In the genomic region with DNA sequence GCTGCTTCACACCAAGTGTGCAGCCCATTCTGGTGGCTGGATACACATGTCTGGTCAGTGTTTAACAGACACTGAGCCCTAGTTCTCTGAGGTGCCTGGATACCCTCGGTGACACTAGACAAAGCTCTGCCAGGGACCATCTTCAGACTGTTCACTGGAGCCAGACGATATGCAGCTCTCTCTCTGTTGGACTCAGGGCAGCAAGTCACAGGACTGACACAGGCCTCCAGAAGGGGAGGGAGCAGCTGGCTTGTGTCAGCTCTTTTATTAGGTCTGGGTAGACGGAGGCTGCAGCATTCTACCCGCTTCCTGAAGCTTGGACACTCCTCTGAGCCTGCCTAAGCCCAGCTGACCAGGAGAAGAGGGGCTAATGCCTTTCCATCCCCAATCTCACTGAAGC, we compare ENCODE assay signal across 10 mouse cellular contexts. TPM values are rescaled to one million over a fixed set of nuclear protein-coding genes. Genes with fewer than 3 reads are reported as not detected.
DNase-seq lines count a peak whose midpoint lies in the region; ATAC-seq and TF ChIP-seq lines count a peak whose summit lies in the region.
"Had no signal": no experiment of that assay in that cellular context is flagged by ENCODE, and none has a peak within 500 bp of the region (broad histone marks: within the 10 kb centered on the region; RNA-seq: fewer than 3 reads in every experiment).

No protein-coding gene starts in this region.

- H3K9ac ChIP-seq in heart, postnatal 0 days (replicated peaks; ENCODE audit: low read depth, low read length): peak overlapping the region; percentile 1; the same call in 1 of the 2 replicates
- H3K9ac ChIP-seq in kidney, embryonic 15.5 days: 0 out of 2 replicates have a peak overlapping the region, but pooled peaks have one; percentile 17
- H3K9ac ChIP-seq: forebrain, postnatal 0 days; limb, embryonic 15.5 days had no signal

- no peaks in the 10 kb centered on the region for H3K27me3 ChIP-seq in heart, postnatal 0 days (ENCODE audit: control insufficient read depth, insufficient read depth, low read length)
- H3K27me3 ChIP-seq in kidney, embryonic 15.5 days: no peaks in the 10 kb centered on the region
- H3K27me3 ChIP-seq: limb, embryonic 15.5 days had no signal

- ATAC-seq in heart, postnatal 0 days (ENCODE audit: insufficient read depth, low read depth): 0 out of 2 replicates have a peak, but pooled peaks have one; percentile 36
- ATAC-seq in kidney, embryonic 15.5 days (replicated peaks; ENCODE audit: low FRiP score): peak; percentile 79
- ATAC-seq: forebrain, postnatal 0 days had no signal

- no peaks in the 10 kb centered on the region for H3K9me3 ChIP-seq in heart, postnatal 0 days (replicated peaks; ENCODE audit: control insufficient read depth, low read length)
- H3K9me3 ChIP-seq in kidney, embryonic 15.5 days (replicated peaks): no peaks in the 10 kb centered on the region
- H3K9me3 ChIP-seq: limb, embryonic 15.5 days had no signal

- H3K27ac ChIP-seq in heart, postnatal 0 days (ENCODE audit: low read depth): peak overlapping the region; percentile 67; the same call in 1 of the 2 replicates
- peak overlapping the region; percentile 81 for H3K27ac ChIP-seq in kidney, embryonic 15.5 days
- H3K27ac ChIP-seq: limb, embryonic 15.5 days had no signal

- 15% methylated on average over 4 of the region's 4 CpGs for WGBS in heart, postnatal 0 days
- WGBS in kidney, embryonic 15.5 days: 19% methylated on average over 4 of the region's 4 CpGs

- H3K4me2 ChIP-seq in heart, postnatal 0 days (ENCODE audit: low read depth, low read length): no peak overlapping the region
- H3K4me2 ChIP-seq in kidney, embryonic 15.5 days: no peak overlapping the region
- H3K4me2 ChIP-seq: limb, embryonic 15.5 days had no signal

- no peak for TF ChIP-seq CTCF in heart, postnatal 0 days (IDR thresholded peaks at IDR 0.05; ENCODE audit: low read depth)

- H3K4me3 ChIP-seq in heart, postnatal 0 days (ENCODE audit: low read depth, low read length): no peak overlapping the region
- no peak overlapping the region for H3K4me3 ChIP-seq in kidney, embryonic 15.5 days (replicated peaks)
- H3K4me3 ChIP-seq: limb, embryonic 15.5 days had no signal

- DNase-seq in embryo, embryonic 10 days (ENCODE audit: low spot score): peak; percentile 49
- DNase-seq in embryo, embryonic 9.5 days (ENCODE audit: extremely low spot score): no peak
- DNase-seq in MN1 (ENCODE audit: low spot score): peak; percentile 57
- DNase-seq in heart, postnatal 0 days (ENCODE audit: low spot score): no peak
- no peak for DNase-seq in cerebellum, adult 8-10 months
- DNase-seq in spleen, postnatal 4 days (ENCODE audit: low spot score in 2 of 2): no peak
- DNase-seq in spleen, adult 18-20 months: no peak
- DNase-seq: forebrain, postnatal 0 days had no signal

- H3K4me1 ChIP-seq in heart, postnatal 0 days (ENCODE audit: control insufficient read depth, insufficient read depth): peaks cover 52% of the 10 kb centered on the region
- H3K4me1 ChIP-seq in kidney, embryonic 15.5 days: peaks cover 56% of the 10 kb centered on the region

- H3K36me3 ChIP-seq in heart, postnatal 0 days (replicated peaks; ENCODE audit: control insufficient read depth, insufficient read depth, low read length): no peaks in the 10 kb centered on the region
- H3K36me3 ChIP-seq in kidney, embryonic 15.5 days: no peaks in the 10 kb centered on the region
- H3K36me3 ChIP-seq: limb, embryonic 15.5 days had no signal

- no peak for TF ChIP-seq EP300 in heart, postnatal 0 days (IDR thresholded peaks at IDR 0.05; ENCODE audit: low read depth)

RNA-seq across cellular contexts. Expression of a gene that starts 8.8 kb away (rescaled TPM):
- total RNA-seq in heart, postnatal 0 days (2014; rRNA removed; ENCODE audit: low replicate concordance): 124 and 149 TPM in 2 replicates
- 58.0 and 66.5 TPM in 2 replicates for polyA plus RNA-seq in heart, postnatal 0 days (2015; fragmentation: Nextera tagmentation; extraction: Ambion mirVana)
- polyA plus RNA-seq in kidney, embryonic 15.5 days (2015; fragmentation: Nextera tagmentation; extraction: Ambion mirVana): 35.0 and 40.9 TPM in 2 replicates

Comparison
In these comparisons a context has a peak if more than half of its experiments do, and no peak if none do; other contexts are left out.
1. DNase-seq: peak in embryo, embryonic 10 days (single experiment) and MN1 (single experiment); none in embryo, embryonic 9.5 days (single experiment), heart, postnatal 0 days (single experiment), cerebellum, adult 8-10 months (single experiment), spleen, postnatal 4 days (0 of 2) and spleen, adult 18-20 months (0 of 2).